Mouse (Mus musculus): ENCODE data around the gene 4930568D16Rik. TPM values are rescaled to one million over a fixed set of nuclear protein-coding genes. Genes with fewer than 3 reads are reported as not detected.

Gene 4930568D16Rik
- total and polyA plus RNA-seq, 2 experiments = not detected

- Histone ChIP-seq H3K9ac (ENCODE audit: low read depth, low read length) (no peak overlapping the region), H3K4me1 (ENCODE audit: control insufficient read depth, insufficient read depth, low read length) (peaks cover 7% of the 10 kb centered on the region)
- 88% methylated on average over 10 of the region's 10 CpGs for WGBS
Observed at GRCm38 (mm10) chr2:35325930-35326329, 41.6 kb downstream of the 4930568D16Rik start.

GRCm38 (mm10) chr2:35322404-35323164 lies 44.9 kb downstream of the 4930568D16Rik start:
- Histone ChIP-seq H3K9ac (ENCODE audit: low read depth, low read length) (no peak overlapping the region), H3K4me1 (ENCODE audit: control insufficient read depth, insufficient read depth, low read length) (peaks cover 2% of the 10 kb centered on the region), H3K4me3 (ENCODE audit: insufficient read depth, low read depth, low read length) (no peak overlapping the region), H3K36me3 (ENCODE audit: control insufficient read depth, insufficient read depth, low read length) (peaks cover 22% of the 10 kb centered on the region; the same call in 1 of the 2 replicates), H3K79me2 (ENCODE audit: control insufficient read depth, insufficient read depth, low read length) (no peaks in the 10 kb centered on the region), H3K27ac (replicated peaks; ENCODE audit: insufficient read depth, low read depth, low read length) (no peak overlapping the region), H3K27me3 (ENCODE audit: control insufficient read depth, insufficient read depth, low read length) (no peaks in the 10 kb centered on the region)
- WGBS = 80% methylated on average over 10 of the region's 10 CpGs
- TF ChIP-seq CTCF (IDR thresholded peaks at IDR 0.05; ENCODE audit: low read depth, low read length) = no peak
- TF ChIP-seq POLR2A (IDR thresholded peaks at IDR 0.05; ENCODE audit: extremely low read depth, insufficient read depth, low read length) = no peak
- DNase-seq (ENCODE audit: extremely low read depth, low read depth, low spot score) = no peak

More at GRCm38 (mm10) chr2:35325930-35326329, 41.6 kb downstream of the 4930568D16Rik start:
- no peak for TF ChIP-seq POLR2A (IDR thresholded peaks at IDR 0.05; ENCODE audit: extremely low read depth, insufficient read depth, low read length)
- TF ChIP-seq CTCF (IDR thresholded peaks at IDR 0.05; ENCODE audit: low read depth, low read length) = no peak
- Histone ChIP-seq H3K27me3 (ENCODE audit: control insufficient read depth, insufficient read depth, low read length) (no peaks in the 10 kb centered on the region), H3K79me2 (ENCODE audit: control insufficient read depth, insufficient read depth, low read length) (no peaks in the 10 kb centered on the region), H3K4me3 (ENCODE audit: insufficient read depth, low read depth, low read length) (no peak overlapping the region), H3K36me3 (ENCODE audit: control insufficient read depth, insufficient read depth, low read length) (peaks cover 16% of the 10 kb centered on the region; the same call in 1 of the 2 replicates), H3K27ac (replicated peaks; ENCODE audit: insufficient read depth, low read depth, low read length) (no peak overlapping the region)
- no peak for DNase-seq (ENCODE audit: extremely low read depth, low read depth, low spot score)

- TF ChIP-seq CTCF (IDR thresholded peaks at IDR 0.05; ENCODE audit: low read depth, low read length) = no peak
- no peak for TF ChIP-seq POLR2A (IDR thresholded peaks at IDR 0.05; ENCODE audit: extremely low read depth, insufficient read depth, low read length)
- H3K9ac ChIP-seq (ENCODE audit: low read depth, low read length) = no peak overlapping the region
- no peaks in the 10 kb centered on the region for H3K4me1 ChIP-seq (ENCODE audit: control insufficient read depth, insufficient read depth, low read length)
- no peak overlapping the region for H3K4me3 ChIP-seq (ENCODE audit: insufficient read depth, low read depth, low read length)
- WGBS = 96% methylated on average over 15 of the region's 15 CpGs
- no peak overlapping the region for H3K27ac ChIP-seq (replicated peaks; ENCODE audit: insufficient read depth, low read depth, low read length)
- H3K27me3 ChIP-seq (ENCODE audit: control insufficient read depth, insufficient read depth, low read length) = no peaks in the 10 kb centered on the region
- no peaks in the 10 kb centered on the region for H3K79me2 ChIP-seq (ENCODE audit: control insufficient read depth, insufficient read depth, low read length)
- DNase-seq (ENCODE audit: extremely low read depth, low read depth, low spot score) = no peak
- peaks cover 27% of the 10 kb centered on the region for H3K36me3 ChIP-seq (ENCODE audit: control insufficient read depth, insufficient read depth, low read length)
Observed at GRCm38 (mm10) chr2:35320399-35320798, 47.1 kb downstream of the 4930568D16Rik start.

GRCm38 (mm10) chr2:35318405-35318804 lies 49.1 kb downstream of the 4930568D16Rik start:
- no peaks in the 10 kb centered on the region for H3K79me2 ChIP-seq (ENCODE audit: control insufficient read depth, insufficient read depth, low read length)
- no peak for DNase-seq (ENCODE audit: extremely low read depth, low read depth, low spot score)
- H3K36me3 ChIP-seq (ENCODE audit: control insufficient read depth, insufficient read depth, low read length) = peaks cover 28% of the 10 kb centered on the region
- H3K27me3 ChIP-seq (ENCODE audit: control insufficient read depth, insufficient read depth, low read length) = no peaks in the 10 kb centered on the region
- H3K4me3 ChIP-seq (ENCODE audit: insufficient read depth, low read depth, low read length) = no peak overlapping the region
- no peak overlapping the region for H3K9ac ChIP-seq (ENCODE audit: low read depth, low read length)
- no peaks in the 10 kb centered on the region for H3K4me1 ChIP-seq (ENCODE audit: control insufficient read depth, insufficient read depth, low read length)
- WGBS = 86% methylated on average over 12 of the region's 12 CpGs
- H3K27ac ChIP-seq (replicated peaks; ENCODE audit: insufficient read depth, low read depth, low read length) = no peak overlapping the region
- TF ChIP-seq POLR2A (IDR thresholded peaks at IDR 0.05; ENCODE audit: extremely low read depth, insufficient read depth, low read length) (no peak), CTCF (IDR thresholded peaks at IDR 0.05; ENCODE audit: low read depth, low read length) (no peak)

GRCm38 (mm10) chr2:35317604-35318003 lies 49.9 kb downstream of the 4930568D16Rik start:
- H3K9ac ChIP-seq (ENCODE audit: low read depth, low read length) = no peak overlapping the region
- peaks cover 21% of the 10 kb centered on the region for H3K36me3 ChIP-seq (ENCODE audit: control insufficient read depth, insufficient read depth, low read length)
- H3K27ac ChIP-seq (replicated peaks; ENCODE audit: insufficient read depth, low read depth, low read length) = no peak overlapping the region
- no peaks in the 10 kb centered on the region for H3K4me1 ChIP-seq (ENCODE audit: control insufficient read depth, insufficient read depth, low read length)
- no peaks in the 10 kb centered on the region for H3K79me2 ChIP-seq (ENCODE audit: control insufficient read depth, insufficient read depth, low read length)
- WGBS = 79% methylated on average over 4 of the region's 4 CpGs
- DNase-seq (ENCODE audit: extremely low read depth, low read depth, low spot score) = no peak
- H3K27me3 ChIP-seq (ENCODE audit: control insufficient read depth, insufficient read depth, low read length) = no peaks in the 10 kb centered on the region
- TF ChIP-seq CTCF (IDR thresholded peaks at IDR 0.05; ENCODE audit: low read depth, low read length) = no peak
- TF ChIP-seq POLR2A (IDR thresholded peaks at IDR 0.05; ENCODE audit: extremely low read depth, insufficient read depth, low read length) = no peak
- no peak overlapping the region for H3K4me3 ChIP-seq (ENCODE audit: insufficient read depth, low read depth, low read length)

- DNase-seq (ENCODE audit: extremely low read depth, low read depth, low spot score) = no peak
- WGBS = 78% methylated on average over 3 of the region's 3 CpGs
- Histone ChIP-seq H3K79me2 (ENCODE audit: control insufficient read depth, insufficient read depth, low read length) (no peaks in the 10 kb centered on the region), H3K36me3 (ENCODE audit: control insufficient read depth, insufficient read depth, low read length) (peaks cover 12% of the 10 kb centered on the region), H3K9ac (ENCODE audit: low read depth, low read length) (no peak overlapping the region), H3K4me3 (ENCODE audit: insufficient read depth, low read depth, low read length) (no peak overlapping the region), H3K27me3 (ENCODE audit: control insufficient read depth, insufficient read depth, low read length) (no peaks in the 10 kb centered on the region), H3K4me1 (ENCODE audit: control insufficient read depth, insufficient read depth, low read length) (no peaks in the 10 kb centered on the region), H3K27ac (replicated peaks; ENCODE audit: insufficient read depth, low read depth, low read length) (no peak overlapping the region)
- no peak for TF ChIP-seq CTCF (IDR thresholded peaks at IDR 0.05; ENCODE audit: low read depth, low read length)
- no peak for TF ChIP-seq POLR2A (IDR thresholded peaks at IDR 0.05; ENCODE audit: extremely low read depth, insufficient read depth, low read length)
Observed at GRCm38 (mm10) chr2:35314300-35314699, 53.2 kb downstream of the 4930568D16Rik start.
